Mouse (Mus musculus): Measurements from ENCODE around the gene Fsd1l.

DNA sequence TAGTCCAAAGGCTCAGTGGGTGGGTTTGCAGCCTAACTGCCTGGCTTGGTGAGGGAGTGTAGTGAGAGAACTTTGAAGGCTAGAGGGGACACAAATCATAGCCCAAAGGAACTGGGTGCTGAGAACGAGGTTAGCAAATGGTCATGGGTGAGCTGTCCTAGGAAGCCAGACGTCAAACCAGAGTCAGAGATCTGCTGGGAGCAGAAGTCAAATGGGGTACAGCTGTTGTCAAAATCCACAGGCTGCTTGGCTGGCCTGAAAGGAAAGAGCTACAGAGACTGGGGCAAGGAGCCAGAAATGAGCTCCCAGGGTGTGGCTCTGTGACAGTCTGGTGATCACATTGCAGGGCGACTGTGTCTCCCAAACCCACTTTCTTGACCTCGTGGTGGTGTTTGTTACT, 2.3 kb upstream of the Fsd1l start:
- TF ChIP-seq CTCF (conservative IDR thresholded peaks at IDR 0.05; ENCODE audit: insufficient read depth, insufficient read length, low read depth, low read length) (no peak), POLR2A (IDR thresholded peaks at IDR 0.05; ENCODE audit: low read depth, low read length) (no peak)
